Mouse (Mus musculus) midbrain, embryonic 12.5 days (tissue): ENCODE data around the gene Ctcf. TPM values are rescaled to one million over a fixed set of nuclear protein-coding genes. Genes with fewer than 3 reads are reported as not detected.

Experiments used
- ATAC-seq: fragments of 200-750 bp; cut with Nextera tagmentation; 2 replicates; pipeline ENCODE4 v1.8.0; 2017; ENCODE audit warnings: low read depth, moderate TSS enrichment, moderate library complexity; ENCODE audit not compliant: low FRiP score
- H3K27ac ChIP-seq: fragments of 300-500 bp; sonication (generic); replicated peaks from 2 replicates; pipeline ENCODE4 v1.5.1; 2016; ENCODE audit warnings: mild to moderate bottlenecking
- H3K27me3 ChIP-seq: fragments of 300-500 bp; sonication (generic); 2 replicates; pipeline ENCODE4 v1.6.1; 2016; ENCODE audit warnings: mild to moderate bottlenecking
- H3K36me3 ChIP-seq: fragments of 300-500 bp; sonication (generic); 2 replicates; pipeline ENCODE4 v1.6.1; 2016
- H3K4me1 ChIP-seq: fragments of 300-500 bp; sonication (generic); 2 replicates; pipeline ENCODE4 v1.6.1; 2016
- H3K4me2 ChIP-seq: fragments of 300-500 bp; sonication (generic); replicated peaks from 2 replicates; pipeline ENCODE4 v1.6.1; 2016; ENCODE audit warnings: mild to moderate bottlenecking, moderate library complexity
- H3K4me3 ChIP-seq: fragments of 300-500 bp; sonication (generic); 2 replicates; pipeline ENCODE4 v1.5.1; 2016; ENCODE audit warnings: mild to moderate bottlenecking
- H3K9ac ChIP-seq: fragments of 300-500 bp; sonication (generic); replicated peaks from 2 replicates; pipeline ENCODE4 v1.6.1; 2016; ENCODE audit warnings: mild to moderate bottlenecking, moderate library complexity
- H3K9me3 ChIP-seq: fragments of 300-500 bp; sonication (generic); 2 replicates; pipeline ENCODE4 v1.6.1; 2016; ENCODE audit warnings: mild to moderate bottlenecking
- WGBS: fragments of 180-500 bp; shearing (Covaris S2); methylation state at CpG from one replicate; pipeline ENCODE4 v1.1.7; 2016; 5-methylcytosine and 5-hydroxymethylcytosine counted together
- polyA plus RNA-seq: library from polyadenylated mRNA; unstranded; fragments of >200 nt; fragmentation: Nextera tagmentation; extraction: Ambion mirVana; gene quantifications from 2 replicates; pipeline ENCODE4 v1.2.1, GENCODE M21; 2016

Gene Ctcf
- polyA plus RNA-seq, 1 experiment from 2014 or later: 157 TPM

DNA sequence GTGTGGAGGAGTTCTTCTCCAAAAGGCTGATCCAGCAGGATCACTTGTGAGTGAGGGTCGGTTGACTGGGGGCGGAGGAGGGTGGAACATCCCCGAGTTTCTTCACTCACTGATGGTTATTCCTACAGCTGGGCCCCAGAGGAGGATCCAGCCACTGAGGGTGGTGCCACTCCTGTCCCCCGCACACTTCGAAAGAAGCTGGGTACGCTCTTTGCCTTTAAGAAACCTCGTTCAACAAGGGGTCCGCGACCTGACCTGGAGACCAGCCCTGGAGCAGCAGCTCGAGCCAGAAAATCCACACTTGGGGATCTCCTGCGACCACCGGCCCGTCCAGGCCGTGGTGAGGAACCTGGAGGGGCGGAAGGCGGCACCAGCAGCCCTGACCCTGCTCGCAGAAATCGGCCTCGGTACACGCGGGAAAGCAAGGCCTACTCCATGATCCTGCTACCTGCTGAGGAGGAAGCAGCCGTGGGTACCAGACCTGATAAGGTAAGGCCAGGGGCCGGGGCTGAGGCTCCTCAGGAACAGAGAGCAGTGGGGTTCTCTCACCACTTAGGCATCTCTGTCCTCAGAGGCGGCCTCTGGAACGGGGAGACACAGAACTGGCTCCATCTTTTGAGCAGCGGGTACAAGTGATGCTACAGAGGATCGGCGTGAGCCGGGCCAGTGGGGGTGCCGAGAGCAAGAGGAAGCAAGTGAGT is 58.9 kb downstream of the Ctcf start:
- H3K27me3 ChIP-seq: peaks cover 6% of the 10 kb centered on the region; the same call in 1 of the 2 replicates
- H3K4me2 ChIP-seq: peak overlapping the region; percentile 82
- ATAC-seq: no peak
- peak overlapping the region; percentile 75; the same call in 1 of the 2 replicates for H3K27ac ChIP-seq
- H3K4me3 ChIP-seq: peak overlapping the region; percentile 57
- H3K9me3 ChIP-seq: peaks cover 5% of the 10 kb centered on the region; the same call in 1 of the 2 replicates
- peak overlapping the region; percentile 66; the same call in 1 of the 2 replicates for H3K9ac ChIP-seq
- peaks cover 24% of the 10 kb centered on the region for H3K4me1 ChIP-seq
- peaks cover 31% of the 10 kb centered on the region for H3K36me3 ChIP-seq
- whole genome bisulfite sequencing: 83% methylated on average over 30 of the region's 30 CpGs

DNA sequence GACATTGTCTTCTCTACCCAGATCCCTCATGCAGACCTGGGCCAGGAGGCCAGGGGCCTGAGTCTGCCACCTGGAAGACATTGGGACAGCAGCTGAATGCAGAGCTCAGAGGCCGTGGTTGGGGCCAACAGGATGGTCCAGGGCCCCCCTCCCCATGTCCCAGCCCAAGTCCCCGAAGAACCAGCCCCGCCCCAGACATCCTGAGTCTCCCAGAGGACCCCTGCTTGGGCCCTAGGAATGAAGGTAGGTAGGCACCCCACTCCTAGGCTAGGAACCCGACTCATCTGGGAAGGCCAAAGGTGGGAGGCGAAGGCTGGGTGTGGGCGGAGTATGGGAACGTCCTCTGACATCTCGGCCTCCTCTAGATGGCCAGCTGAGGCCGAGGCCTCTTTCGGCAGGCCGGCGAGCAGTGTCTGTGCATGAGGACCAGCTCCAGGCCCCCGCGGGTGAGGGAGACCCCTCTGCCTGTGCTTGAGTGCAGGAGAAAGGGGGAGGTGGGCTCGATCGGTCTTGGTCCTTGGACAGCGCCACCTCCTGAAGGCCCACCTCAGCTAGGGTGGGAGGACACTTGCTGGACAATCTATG is 60.9 kb downstream of the Ctcf start:
- ATAC-seq: no peak

DNA sequence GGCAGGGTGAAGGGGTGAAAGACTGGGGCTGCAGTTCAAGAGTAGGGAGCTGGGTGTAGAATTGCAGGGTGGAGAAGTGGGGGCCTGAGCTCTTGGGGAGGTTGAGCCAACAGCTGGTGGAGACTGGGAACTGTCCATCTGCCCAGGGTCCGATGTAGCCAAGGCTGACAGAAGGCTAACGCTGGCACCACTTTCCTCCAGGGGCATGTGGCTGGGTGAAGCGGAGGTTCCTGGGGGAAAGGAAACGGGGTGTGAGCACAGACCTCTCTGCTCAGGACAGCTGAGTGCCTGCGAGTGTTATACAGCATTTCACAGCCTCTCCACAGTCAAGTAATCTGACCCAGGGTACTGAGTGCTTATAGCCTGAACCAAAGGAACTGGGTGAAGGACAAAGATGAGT is 62.4 kb downstream of the Ctcf start:
- H3K27ac ChIP-seq: no peak overlapping the region
- WGBS: 91% methylated on average over 5 of the region's 5 CpGs
- H3K9ac ChIP-seq: no peak overlapping the region
- H3K27me3 ChIP-seq: peaks cover 6% of the 10 kb centered on the region; the same call in 1 of the 2 replicates
- no peak overlapping the region for H3K4me3 ChIP-seq
- H3K36me3 ChIP-seq: peaks cover 38% of the 10 kb centered on the region
- no peak for ATAC-seq
- no peak overlapping the region for H3K4me2 ChIP-seq
- H3K4me1 ChIP-seq: peaks cover 36% of the 10 kb centered on the region
- no peaks in the 10 kb centered on the region for H3K9me3 ChIP-seq

More for the DNA sequence above, 60.9 kb downstream of the Ctcf start:
- peaks cover 32% of the 10 kb centered on the region for H3K4me1 ChIP-seq
- peaks cover 5% of the 10 kb centered on the region; the same call in 1 of the 2 replicates for H3K9me3 ChIP-seq
- peaks cover 31% of the 10 kb centered on the region for H3K36me3 ChIP-seq
- no peak overlapping the region for H3K4me2 ChIP-seq
- no peak overlapping the region for H3K4me3 ChIP-seq
- no peak overlapping the region for H3K9ac ChIP-seq
- WGBS: 90% methylated on average over 17 of the region's 17 CpGs
- no peak overlapping the region for H3K27ac ChIP-seq
- peaks cover 6% of the 10 kb centered on the region; the same call in 1 of the 2 replicates for H3K27me3 ChIP-seq

DNA sequence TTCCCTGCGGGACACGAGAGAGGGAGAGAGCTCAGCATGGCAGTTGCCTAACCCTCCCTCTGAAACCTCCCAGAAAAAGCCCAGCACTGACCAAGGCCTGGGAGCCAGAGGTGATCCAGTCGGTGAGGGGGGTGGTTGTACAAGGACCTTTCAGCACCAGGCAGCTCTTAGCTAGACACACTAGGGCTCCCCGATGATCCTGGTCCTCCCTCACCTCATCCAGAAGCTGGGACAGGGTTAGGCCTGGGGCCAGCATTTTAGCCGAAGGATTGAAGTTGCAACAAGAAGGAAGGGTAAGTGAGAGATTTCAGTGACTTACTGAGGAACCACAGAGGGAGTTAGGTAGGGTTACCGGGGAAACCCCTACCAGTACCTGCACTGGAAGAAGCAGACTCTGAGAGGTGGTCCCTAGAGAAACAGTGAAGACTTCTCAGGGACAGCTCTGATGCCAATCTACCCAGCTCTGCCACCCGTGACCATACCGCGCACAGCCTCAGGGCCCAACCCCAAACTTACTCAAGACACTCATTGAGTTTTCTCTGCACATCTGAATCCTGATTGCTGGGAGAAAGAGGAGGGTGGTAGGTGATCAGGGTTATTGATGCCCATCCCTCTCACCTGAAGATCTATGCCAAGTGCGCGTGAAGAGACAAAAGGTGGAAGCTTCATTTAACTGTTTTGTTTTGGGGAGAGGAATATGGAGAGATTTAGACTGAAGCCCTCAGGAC is 63.3 kb downstream of the Ctcf start:
- H3K9ac ChIP-seq: peak overlapping the region; percentile 77
- H3K36me3 ChIP-seq: peaks cover 47% of the 10 kb centered on the region
- 91% methylated on average over 11 of the region's 11 CpGs for WGBS

DNA sequence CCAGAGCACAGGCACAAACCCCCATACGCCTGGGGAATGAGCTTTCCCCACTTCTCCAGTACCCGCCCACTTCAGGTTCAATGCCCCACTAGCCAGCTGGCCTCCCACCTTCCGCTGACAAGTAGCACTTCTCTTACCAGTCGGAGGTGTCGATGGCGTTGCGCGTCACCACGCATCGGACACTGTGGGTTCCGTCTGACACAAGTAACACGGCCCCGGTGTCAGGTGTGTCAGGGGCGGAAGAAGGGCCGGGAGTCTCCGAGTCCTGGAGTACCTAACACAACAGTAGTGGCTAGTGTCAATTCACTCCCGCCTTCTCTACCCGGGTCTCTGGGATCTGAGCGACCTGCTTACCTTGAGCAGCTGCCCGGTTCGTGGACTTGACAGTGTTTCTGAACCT is 64.2 kb downstream of the Ctcf start:
- H3K9me3 ChIP-seq: no peaks in the 10 kb centered on the region
- WGBS: under 1% methylated on average over 21 of the region's 21 CpGs
- peaks cover 24% of the 10 kb centered on the region for H3K4me1 ChIP-seq
- H3K27me3 ChIP-seq: peaks cover under 1% of the 10 kb centered on the region; the same call in 1 of the 2 replicates
- H3K4me3 ChIP-seq: peak overlapping the region; percentile 72
- H3K27ac ChIP-seq: peak overlapping the region; percentile 91
- peak overlapping the region; percentile 96 for H3K4me2 ChIP-seq
- peak; percentile 52; the same call in 1 of the 2 replicates for ATAC-seq
- peak overlapping the region; percentile 77 for H3K9ac ChIP-seq
- peaks cover 47% of the 10 kb centered on the region for H3K36me3 ChIP-seq

More for the DNA sequence above, 63.3 kb downstream of the Ctcf start:
- Histone ChIP-seq H3K27me3 (peaks cover 6% of the 10 kb centered on the region; the same call in 1 of the 2 replicates), H3K9me3 (no peaks in the 10 kb centered on the region), H3K4me2 (peak overlapping the region; percentile 96), H3K4me1 (peaks cover 27% of the 10 kb centered on the region), H3K4me3 (peak overlapping the region; percentile 72), H3K27ac (no peak overlapping the region)
- no peak for ATAC-seq

DNA sequence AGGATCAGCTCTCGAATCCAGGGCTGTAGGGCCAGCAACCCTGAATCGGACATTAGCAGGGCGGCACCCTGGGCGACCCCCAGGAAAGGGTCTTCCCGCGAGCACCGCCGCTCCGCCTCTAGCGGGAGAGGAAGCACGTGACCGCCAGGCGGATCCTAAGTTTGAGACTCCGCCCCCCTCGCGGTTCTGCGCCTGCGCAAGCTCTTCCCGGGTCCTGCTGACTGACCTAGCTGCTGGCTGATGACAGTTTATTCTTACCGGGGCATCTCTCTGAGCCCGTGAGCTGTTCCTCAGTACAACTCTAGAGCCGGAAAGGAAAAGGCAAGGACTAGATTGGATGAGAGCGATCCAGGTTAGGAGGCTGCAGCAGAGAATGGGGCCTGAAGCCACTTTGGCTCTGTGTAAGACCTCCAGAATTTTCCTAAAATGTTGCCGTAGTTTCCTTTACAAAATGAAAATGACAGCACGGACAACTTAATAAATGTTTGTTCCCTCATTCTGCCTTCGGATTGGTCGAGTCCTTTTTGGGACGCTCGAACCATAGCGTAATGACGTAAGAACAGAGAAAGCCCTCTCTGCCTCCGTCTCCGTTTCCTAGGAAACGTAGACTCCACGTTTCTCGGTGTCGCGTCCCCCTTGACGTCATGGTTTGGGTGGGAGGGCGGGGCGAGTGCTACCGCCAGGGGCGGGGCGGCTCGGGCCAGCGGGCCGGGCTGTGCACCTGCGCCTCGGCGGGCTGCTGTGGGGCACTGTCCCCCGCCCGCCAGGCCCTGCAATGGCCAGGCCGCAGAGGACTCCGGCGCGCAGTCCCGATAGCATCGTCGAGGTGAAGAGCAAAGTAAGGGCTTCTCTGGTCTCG is 64.8 kb downstream of the Ctcf start, which contains the start of the genes Acd and Pard6a:
Acd (minus strand) TSS at position 137 of the 859 bp plus-strand sequence.
Pard6a (plus strand) TSS at position 183 of the 859 bp plus-strand sequence.
- ATAC-seq: peak; percentile 84
- H3K27ac ChIP-seq: peak within 1 kb of the TSS; percentile 91
- H3K4me2 ChIP-seq: peak within 1 kb of the TSS; percentile 96
- H3K36me3 ChIP-seq: peaks cover 47% of the 10 kb centered on the region
- under 1% methylated on average over 60 of the region's 60 CpGs for WGBS
- peak within 1 kb of the TSS; percentile 77 for H3K9ac ChIP-seq
- H3K9me3 ChIP-seq: no peaks in the 10 kb centered on the region
- H3K27me3 ChIP-seq: no peaks in the 10 kb centered on the region
- H3K4me1 ChIP-seq: peaks cover 26% of the 10 kb centered on the region
- peak within 1 kb of the TSS; percentile 72 for H3K4me3 ChIP-seq

DNA sequence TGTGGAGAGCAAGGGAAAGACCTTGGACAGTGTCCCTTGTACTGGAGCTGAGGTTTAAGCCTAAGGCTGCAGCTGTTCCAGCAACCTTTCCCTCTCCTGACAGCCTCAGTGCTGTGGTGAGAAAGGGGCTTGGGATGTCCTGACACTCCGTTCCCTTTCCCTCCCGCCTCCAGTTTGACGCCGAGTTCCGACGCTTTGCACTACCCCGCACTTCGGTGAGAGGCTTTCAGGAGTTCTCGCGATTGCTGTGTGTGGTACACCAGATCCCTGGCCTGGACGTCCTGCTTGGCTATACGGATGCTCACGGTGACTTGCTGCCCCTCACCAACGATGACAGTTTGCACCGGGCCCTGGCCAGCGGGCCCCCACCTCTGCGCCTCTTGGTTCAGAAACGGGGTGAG is 65.6 kb downstream of the Ctcf start:
- H3K9ac ChIP-seq: peak overlapping the region; percentile 77
- 30% methylated on average over 18 of the region's 18 CpGs for WGBS
- H3K27ac ChIP-seq: peak overlapping the region; percentile 91
- peaks cover 39% of the 10 kb centered on the region for H3K36me3 ChIP-seq
- H3K4me1 ChIP-seq: peaks cover 34% of the 10 kb centered on the region
- ATAC-seq: peak; percentile 21
- no peaks in the 10 kb centered on the region for H3K27me3 ChIP-seq
- peak overlapping the region; percentile 72 for H3K4me3 ChIP-seq
- H3K9me3 ChIP-seq: no peaks in the 10 kb centered on the region
- H3K4me2 ChIP-seq: peak overlapping the region; percentile 96

DNA sequence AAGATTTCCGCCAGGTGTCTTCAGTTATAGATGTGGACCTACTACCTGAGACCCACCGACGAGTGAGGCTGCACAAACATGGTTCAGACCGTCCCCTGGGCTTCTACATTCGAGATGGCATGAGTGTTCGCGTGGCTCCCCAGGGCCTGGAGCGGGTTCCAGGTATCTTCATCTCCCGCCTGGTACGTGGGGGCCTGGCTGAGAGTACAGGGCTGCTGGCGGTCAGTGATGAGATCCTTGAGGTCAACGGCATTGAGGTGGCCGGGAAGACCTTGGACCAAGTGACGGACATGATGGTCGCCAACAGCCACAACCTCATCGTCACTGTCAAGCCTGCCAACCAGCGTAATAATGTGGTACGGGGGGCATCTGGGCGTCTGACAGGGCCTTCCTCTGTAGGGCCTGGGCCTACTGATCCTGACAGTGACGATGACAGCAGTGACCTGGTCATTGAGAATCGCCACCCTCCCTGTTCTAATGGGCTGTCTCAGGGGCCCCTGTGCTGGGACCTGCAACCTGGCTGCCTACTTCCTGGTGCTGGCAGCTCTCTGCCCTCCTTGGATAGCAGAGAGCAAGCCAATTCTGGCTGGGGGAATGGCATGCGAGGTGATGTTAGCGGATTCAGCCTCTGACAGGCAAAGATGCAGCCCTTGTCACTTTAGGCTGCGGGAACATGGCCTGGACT is 66.5 kb downstream of the Ctcf start:
- H3K36me3 ChIP-seq: peaks cover 30% of the 10 kb centered on the region
- no peak for ATAC-seq
- H3K4me3 ChIP-seq: no peak overlapping the region; the same call in 1 of the 2 replicates
- H3K9ac ChIP-seq: no peak overlapping the region; the same call in 1 of the 2 replicates
- 91% methylated on average over 24 of the region's 24 CpGs for WGBS
- H3K4me1 ChIP-seq: peaks cover 41% of the 10 kb centered on the region
- no peak overlapping the region for H3K27ac ChIP-seq
- no peaks in the 10 kb centered on the region for H3K9me3 ChIP-seq
- no peak overlapping the region for H3K4me2 ChIP-seq
- H3K27me3 ChIP-seq: no peaks in the 10 kb centered on the region

DNA sequence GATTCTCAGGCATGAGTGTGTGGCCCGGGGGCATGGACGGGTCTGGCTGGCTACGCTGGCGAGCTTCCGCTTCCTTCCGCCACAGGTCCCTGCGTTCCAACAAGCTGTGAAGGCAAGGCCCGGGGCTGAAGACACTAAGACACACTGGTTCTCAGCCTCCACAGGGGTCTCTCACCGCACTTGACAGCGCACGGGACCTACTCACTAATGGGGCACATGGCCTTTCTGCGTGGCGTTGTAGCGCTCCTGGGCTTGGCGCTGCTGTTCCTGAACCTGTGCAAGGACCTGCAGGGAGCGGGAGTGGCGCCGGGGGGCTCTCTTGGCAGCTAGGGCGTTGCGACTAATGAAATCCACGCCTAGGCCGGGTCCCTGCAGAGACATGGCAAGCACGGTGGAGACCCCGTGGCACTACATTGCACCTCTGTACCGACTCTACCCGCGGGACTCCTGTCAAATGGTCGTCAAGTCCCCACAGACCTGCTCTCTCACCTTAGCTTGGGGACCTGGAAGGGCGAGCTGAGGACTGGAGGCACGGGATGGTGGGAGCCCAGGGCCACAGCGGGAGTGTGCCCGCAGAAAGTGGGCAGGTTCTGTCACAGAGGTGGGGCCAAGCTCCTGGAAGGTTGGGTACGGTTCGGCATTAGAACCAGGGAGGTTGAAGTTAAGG is 67.9 kb downstream of the Ctcf start:
- H3K27ac ChIP-seq: no peak overlapping the region
- WGBS: 95% methylated on average over 34 of the region's 34 CpGs
- ATAC-seq: no peak

DNA sequence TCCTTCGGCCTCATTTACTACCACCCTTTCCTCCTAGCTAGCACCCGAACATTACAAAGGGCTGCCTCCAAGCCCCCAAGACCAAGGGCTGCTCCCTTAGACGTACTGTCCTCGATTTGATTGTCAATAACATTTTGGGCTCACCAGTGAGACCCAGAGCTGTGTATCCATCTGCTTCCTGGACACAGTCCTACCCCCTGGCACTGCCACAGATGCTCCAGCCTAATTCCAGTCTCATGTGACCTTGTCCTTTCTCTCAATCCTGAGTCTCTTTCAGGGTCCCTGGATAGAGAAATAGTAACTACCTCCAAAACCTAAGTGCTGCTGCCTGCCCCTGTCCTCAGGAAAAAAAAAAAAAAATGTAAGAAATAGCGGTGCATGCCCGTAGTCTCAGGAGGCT is 68.6 kb downstream of the Ctcf start:
- Histone ChIP-seq H3K9ac (no peak overlapping the region), H3K27me3 (no peaks in the 10 kb centered on the region), H3K4me3 (no peak overlapping the region), H3K27ac (no peak overlapping the region), H3K4me2 (no peak overlapping the region), H3K4me1 (peaks cover 35% of the 10 kb centered on the region), H3K36me3 (peaks cover 20% of the 10 kb centered on the region), H3K9me3 (no peaks in the 10 kb centered on the region)
- no peak for ATAC-seq
- 93% methylated on average over 6 of the region's 6 CpGs for WGBS

More for the DNA sequence above, 67.9 kb downstream of the Ctcf start:
- H3K36me3 ChIP-seq: peaks cover 20% of the 10 kb centered on the region
- no peak overlapping the region for H3K4me3 ChIP-seq
- no peak overlapping the region for H3K4me2 ChIP-seq
- no peaks in the 10 kb centered on the region for H3K27me3 ChIP-seq
- no peak overlapping the region for H3K9ac ChIP-seq
- H3K9me3 ChIP-seq: no peaks in the 10 kb centered on the region
- H3K4me1 ChIP-seq: peaks cover 41% of the 10 kb centered on the region
